Mouse (Mus musculus) urinary bladder, adult 2 months (tissue): ENCODE data around the gene Tmprss7. TPM values are rescaled to one million over a fixed set of nuclear protein-coding genes. Genes with fewer than 3 reads are reported as not detected.
A peak's percentile ranks its signal among the peaks of the same experiment; 100 is the strongest.

Source experiments
- DNase-seq: peaks from one replicate; pipeline ENCODE4 v3.0.0; 2022; ENCODE audit warnings: low spot score
- polyA plus RNA-seq: library from polyadenylated mRNA; depleted of rRNA; stranded (reverse); fragments of >200 nt; gene quantifications from 2 replicates; pipeline ENCODE4 v1.2.3, GENCODE M21; 2012; rRNA removed

The Tmprss7 gene
- 0.04 and 0.22 TPM in 2 replicates for polyA plus RNA-seq

DNA sequence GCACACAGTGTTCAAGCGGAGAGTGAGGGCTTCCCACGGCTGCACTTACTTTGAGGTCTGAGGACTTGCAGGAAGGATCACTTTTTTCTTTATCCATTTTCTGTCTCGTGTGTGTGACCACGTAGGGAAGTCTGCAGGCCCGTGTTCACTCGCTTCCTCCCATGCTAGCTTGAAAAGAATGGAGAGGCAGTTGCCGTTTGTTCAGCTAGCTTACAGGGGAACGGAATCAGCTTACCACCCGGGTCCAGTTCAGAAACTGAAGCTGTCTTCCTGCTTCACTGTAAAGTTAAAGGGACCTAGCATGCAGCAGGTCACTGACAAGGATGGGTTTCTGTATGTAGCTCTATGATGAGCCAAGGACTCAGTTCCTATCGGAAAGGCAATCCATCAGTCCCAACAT, at the start of gene Tmprss7:
Gene Tmprss7 (minus strand): TSS at position 101 of the 400 bp plus-strand sequence.
- no peak for DNase-seq

- DNase-seq, result peak; percentile 95
These were observed 49.4 kb upstream of the Tmprss7 start, which contains the start of gene Abhd10 for GRCm38 (mm10) chr16:45742615-45743476. Gene Abhd10 (minus strand): TSS chr16:45742955.

- DNase-seq, result no peak
These were observed 44.4 kb upstream of the Tmprss7 start for GRCm38 (mm10) chr16:45737880-45738279.

GRCm38 (mm10) chr16:45736724-45737123, 43.3 kb upstream of the Tmprss7 start:
- DNase-seq, result no peak

DNA sequence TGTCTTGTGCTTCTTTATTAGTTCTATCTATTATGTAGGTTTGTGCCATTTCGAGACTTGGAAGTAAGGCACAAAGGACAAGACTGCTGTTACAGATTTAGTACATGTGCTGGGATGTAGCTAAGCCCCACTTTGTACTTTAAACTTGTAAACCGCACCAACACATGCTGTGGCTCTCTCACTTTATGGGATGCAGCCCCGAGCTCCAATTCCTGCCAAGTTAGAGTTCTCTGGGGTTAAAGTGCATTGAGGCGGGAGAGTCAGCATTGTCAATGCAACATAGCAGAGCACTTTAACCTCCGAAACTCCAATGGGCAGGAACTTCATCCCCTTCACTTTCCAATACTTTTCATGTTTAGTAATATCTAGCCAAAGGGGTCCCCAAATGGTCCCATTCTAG, 35.7 kb upstream of the Tmprss7 start:
- no peak for DNase-seq

DNA sequence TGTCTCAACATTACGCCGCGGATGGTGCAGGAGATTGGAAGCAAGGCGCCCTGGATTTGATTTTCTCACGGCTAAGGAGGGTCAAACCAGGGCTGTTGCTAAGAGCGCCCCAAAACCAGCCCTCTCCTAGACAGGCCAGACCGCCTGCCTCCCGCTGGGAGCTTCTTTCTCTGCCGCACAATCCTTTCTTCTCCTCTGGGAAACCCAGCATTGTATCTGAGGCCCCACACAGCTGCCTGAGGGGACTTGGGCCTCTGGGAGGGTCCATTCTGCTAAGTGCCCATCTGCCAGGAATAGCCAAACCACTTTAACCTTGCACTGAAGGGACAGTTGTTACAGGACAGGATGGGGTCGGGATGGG, 31.3 kb upstream of the Tmprss7 start:
- DNase-seq, result no peak

DNA sequence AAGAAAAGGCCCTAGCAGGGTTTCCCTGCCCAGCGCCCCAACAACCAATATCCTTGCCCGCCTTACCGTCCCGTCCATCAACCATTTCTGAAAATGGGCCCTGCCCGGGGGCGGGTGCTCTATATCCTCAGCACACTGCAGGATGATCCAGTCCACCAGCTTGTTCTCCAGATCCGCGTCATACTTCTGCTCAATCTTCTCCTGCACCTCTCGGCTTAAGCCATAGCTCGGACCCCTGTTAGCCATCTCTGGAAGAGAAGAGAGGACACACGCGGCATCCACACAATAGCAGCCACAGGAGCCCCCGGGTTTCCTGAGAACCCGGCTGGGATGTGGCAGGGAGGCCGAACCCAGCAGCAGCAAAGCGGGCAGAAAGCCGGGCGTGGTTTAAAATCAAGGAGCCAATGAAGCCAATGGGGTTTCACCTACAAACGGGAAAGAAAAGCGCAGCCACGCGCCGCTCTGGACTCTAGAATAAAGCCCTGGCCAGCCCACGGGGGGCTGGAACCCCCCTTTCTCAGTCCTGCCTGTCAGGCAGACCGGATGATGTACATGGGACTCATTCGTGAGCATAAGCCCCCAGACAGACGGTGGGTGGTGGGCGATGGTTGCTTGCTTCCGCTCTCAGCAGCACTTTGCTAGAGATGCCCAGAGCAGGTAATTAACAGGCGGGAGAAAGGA, 30.7 kb upstream of the Tmprss7 start, which contains the start of gene Tagln3:
Gene Tagln3 (minus strand): TSS at position 548 of the 681 bp plus-strand sequence.
- no peak for DNase-seq

- no peak for DNase-seq
These were observed 29.9 kb upstream of the Tmprss7 start for GRCm38 (mm10) chr16:45723172-45723901.

DNA sequence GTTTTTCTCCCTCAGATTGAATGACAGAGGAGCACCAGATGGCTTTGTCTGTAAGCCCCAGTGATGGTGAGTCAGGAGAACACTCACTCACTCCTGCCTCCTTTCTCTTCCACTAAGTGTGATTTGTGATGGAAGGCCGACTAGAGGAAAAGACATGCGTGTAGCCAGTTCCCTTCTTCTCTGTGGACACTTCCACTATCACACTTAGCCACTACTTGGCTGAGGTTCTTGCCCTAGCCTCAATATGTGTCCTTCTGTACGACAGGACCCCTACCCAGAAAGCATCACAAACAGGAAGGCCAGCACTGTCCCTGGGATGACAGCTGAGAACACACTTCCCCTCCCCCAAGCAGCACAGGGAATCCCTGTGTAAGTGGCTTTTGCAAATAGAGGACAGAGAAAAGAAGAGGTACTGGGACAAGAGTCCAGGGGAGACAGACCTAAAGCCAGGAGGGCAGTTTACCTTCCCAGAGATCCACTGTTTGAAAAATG, 29.0 kb upstream of the Tmprss7 start:
- DNase-seq, result no peak

DNA sequence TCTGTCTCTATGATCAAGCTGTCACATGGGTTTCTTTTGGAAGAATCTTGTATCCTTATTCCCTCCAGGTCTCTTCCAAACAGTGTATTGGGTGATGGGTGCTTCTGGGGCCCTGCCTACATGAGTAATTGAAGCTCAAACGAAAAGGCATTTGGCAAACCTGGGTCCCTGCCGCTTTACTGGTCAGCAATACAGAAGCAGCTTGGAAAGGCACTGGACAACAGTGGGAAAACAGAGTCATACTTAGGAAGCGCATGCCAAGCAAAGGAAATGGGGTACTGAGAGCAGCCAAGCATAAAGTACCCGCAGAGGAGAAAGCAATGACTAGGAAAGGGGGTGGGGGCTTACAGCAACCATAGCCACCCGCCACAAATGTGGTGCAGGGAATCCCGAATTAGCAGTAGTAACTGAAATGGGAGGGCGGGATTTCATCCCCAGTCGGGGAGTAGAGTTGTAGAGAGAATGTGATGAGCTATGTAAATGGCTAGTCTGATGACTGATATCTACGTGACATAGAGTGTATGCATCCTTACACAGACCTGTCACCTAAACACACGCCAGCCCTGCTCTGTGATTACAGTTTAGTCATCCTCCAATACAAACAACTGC, 26.7 kb upstream of the Tmprss7 start:
- no peak for DNase-seq

DNA sequence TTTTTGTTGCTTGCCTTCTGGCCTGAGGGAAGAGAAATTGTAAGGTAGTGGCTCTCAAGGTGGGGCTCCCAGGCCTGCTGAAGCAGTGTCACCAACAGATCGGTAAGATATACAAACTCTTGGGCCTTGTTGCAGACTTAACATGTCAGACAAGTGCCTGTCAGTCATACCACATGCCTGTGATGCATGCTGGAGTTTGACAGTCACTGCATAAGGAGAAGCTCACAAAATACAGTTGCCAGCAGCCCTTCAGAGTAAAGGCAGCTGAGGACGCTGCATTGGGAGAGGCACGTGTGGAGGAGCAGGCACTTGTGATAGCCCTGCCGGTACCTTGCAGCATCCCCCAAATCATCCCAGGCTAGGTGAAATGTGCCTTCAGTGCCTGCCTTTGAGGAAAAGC, 24.8 kb upstream of the Tmprss7 start:
- DNase-seq, result no peak

DNA sequence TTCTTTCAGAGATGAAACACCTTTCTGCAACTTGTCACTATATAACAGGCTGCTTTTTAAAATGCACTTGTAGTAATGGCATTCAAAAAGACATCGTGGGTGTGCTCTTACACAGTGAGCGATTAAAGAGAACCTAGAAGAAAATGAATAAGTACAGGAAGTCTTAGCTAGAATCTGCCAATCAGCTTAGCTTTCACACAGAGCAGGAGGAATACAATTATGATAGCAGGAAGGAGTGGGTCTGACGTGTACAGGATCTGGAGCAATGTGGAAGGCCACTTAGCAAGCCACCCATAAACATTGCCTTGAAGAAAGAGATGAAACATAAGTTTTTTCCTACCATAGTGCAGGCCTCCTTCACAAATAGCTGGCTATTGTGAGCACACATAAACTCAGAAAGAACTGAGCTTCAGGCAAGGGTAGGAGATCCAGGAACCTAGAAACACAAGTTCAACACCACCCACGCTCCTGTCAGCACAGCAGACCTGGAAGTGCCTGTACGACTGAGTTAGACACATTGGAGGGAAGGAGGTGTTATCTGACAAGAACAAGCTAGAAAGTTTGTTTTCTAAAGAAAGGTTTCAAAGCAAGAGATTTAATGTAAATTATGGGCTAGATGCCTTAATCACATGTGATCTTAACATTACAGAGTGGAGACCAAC, 21.2 kb upstream of the Tmprss7 start:
- no peak for DNase-seq

DNA sequence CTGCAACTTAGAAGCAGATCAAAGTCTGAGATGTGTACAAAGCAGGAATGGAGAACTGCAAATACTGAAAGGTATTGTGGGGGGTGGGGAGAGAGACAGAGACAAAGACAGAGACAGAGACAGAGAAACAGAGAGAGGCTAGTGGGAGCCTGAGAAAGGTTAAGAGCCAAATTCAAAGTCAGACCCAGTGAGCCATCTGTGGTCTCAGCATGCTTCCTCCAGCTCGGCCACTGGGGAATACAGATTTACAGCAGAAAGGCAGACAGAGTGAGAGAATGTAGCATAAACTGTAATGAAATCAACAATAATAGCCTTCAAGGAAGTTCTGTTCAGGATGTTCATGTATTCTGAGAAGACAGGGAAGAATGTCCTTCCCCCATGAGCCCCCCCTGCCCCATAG, 20.4 kb upstream of the Tmprss7 start:
- no peak for DNase-seq

GRCm38 (mm10) chr16:45713261-45713660, 19.8 kb upstream of the Tmprss7 start:
- no peak for DNase-seq

- DNase-seq, result no peak
These were observed 17.8 kb upstream of the Tmprss7 start for GRCm38 (mm10) chr16:45711263-45711662.

DNA sequence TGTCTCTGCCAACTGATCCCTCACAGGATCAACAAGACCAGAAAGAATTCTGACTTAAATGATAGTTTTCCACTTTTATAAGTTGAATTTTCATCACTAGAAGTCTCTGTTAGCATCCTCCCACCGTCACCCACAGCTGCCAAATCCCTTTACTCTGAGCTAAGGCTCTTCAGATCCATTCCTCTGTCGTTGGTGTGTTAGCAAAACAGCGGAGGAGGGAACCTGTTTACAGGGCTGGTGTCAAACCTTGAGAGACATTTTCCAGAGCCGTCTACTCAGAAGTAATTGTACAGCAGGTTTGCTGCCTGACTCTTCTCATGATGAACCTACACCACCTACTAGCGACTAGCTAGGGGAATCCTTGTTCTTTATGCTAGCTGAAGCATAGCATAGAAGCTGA, 5.8 kb upstream of the Tmprss7 start:
- no peak for DNase-seq

DNA sequence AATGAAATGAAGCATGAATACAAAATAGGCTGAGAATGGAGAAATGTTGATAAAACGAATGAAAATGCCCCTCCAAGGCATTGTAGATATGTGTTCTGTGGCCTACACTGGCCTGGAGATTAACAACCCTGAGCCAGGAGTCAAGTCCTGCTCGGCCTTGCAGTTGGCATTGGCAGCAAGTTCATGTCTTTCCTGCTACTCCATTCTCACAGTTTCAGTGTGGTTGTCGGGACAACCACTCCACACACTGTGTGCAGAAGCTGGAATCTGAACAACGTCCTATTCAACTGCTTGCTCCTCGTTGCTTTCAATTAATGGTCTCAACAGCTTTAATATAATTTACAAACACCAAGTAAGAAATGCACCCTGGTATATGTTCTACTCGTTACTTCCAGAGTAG, 4.5 kb upstream of the Tmprss7 start:
- no peak for DNase-seq

DNA sequence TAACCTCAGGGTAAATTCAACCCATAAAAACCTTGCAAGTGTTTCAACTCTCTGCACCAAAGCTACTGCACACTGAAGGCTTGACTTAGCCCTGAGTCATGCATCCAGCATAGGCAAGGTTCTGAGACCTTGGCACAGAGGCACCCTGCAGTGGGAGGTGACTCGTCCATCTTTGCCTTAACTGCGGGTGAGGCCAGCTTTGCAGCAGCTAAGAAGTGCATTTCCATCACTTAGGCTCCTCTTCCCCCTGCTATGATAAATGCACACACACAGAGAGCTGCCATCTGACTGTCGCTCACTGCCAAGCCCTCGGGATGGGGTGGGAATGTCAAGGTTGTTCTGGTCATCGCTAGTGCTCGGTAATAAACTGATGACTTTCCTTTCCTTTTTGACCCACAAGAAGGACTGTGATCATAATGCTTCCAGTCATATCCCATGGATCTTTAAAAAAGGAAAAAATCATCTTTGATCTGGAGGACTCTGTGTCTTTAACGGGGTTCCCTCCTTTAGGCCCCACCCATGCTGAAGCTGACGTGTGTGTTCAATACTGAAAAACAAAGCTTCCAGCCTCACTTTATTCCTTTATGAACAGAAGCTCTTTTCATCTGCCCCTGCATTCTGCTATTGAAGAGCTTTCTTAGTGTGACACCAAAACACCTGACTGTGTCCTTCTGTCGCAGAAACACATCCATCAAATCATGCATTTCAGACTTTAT, 2.1 kb upstream of the Tmprss7 start:
- DNase-seq, result no peak

DNA sequence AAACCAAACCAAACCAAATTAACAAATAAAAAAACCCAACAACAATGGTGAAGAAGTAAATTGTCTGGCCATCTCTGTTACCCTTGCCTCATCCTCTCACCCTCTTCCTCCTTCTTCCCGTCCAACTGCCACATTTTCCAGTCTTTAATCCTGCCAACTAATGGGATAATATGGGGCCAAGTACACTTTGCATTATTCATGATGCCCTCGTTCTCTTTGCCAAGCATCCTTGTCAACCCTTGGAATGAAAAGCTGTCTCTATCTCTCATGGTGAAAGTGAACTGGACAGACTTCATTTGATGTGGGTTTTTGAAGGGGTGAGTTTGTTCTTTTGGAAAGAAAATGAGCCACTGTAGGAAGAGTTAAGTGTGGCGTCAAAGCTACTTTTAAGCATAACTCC, 607 bp downstream of the Tmprss7 start:
- no peak for DNase-seq

- DNase-seq, result no peak
These were observed 3.3 kb downstream of the Tmprss7 start for GRCm38 (mm10) chr16:45690178-45690577.

DNA sequence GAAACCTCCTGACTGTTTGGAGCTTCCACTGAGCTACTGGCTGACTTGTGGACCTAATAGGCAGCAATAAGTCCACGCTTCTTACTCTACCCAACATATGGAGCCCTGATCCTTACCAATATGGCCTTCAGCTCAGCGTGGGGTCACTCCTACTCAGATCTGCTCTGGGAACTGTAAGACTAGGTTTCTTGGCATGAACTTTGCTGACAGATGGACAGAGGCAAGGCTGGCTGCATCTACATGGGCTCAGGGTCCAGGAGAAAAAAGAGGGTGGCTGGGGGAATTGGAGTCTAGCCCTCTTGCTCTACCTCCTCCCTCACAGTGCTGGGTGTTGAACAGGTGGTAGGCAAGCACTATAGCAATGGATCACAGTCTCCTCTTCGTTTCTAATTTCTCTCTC, 6.6 kb downstream of the Tmprss7 start:
- no peak for DNase-seq
